Mouse (Mus musculus) stomach, postnatal 0 days (tissue): ENCODE results near the gene Pepd.

ENCODE experiments used
- CTCF ChIP-seq: IDR thresholded peaks from 2 replicates; pipeline ENCODE4 v1.5.1; 2016; ENCODE audit warnings: antibody characterized with exemption, low read depth, mild to moderate bottlenecking, moderate library complexity
- EP300 ChIP-seq: optimal IDR thresholded peaks from 2 replicates; pipeline ENCODE3; 2016; ENCODE audit warnings: antibody characterized with exemption

DNA sequence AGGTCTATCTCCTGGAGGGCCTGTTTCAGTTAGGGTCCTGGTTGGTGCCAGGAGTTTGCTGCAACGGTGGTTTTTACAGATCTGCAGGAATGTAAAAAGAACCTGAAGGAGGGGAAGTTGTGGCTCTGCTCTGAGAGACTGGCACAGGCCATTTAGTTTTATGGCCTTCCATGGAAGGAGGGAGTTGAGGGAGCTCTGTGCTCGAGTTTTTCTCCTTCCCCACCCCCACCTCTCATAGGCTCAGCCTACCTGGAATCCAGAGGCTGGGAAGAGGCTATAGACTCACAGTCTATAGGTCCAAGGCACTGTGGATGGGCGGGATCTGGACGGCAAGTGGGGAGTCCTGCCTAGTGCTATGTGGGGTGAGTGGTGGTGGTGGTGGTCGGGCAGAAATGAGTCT, 6.9 kb downstream of the Pepd start:
- no peak for TF ChIP-seq CTCF
- no peak for TF ChIP-seq EP300
